Mouse (Mus musculus) c-Kit-positive CD71-negative TER-119-negative erythroid progenitor cells, embryonic 14.5 days (primary cell): ENCODE measurements at regions not wholly inside any gene's neighbourhood (a gene's known extent, or its start where the extent isn't known, plus 50 kb on each side); places are given as distances from the start of the nearest gene placed in this dataset.

ENCODE experiments used
- DNase-seq: peaks from one replicate; pipeline ENCODE4 v3.0.0-alpha.2; 2013; ENCODE audit warnings: low read depth

DNA sequence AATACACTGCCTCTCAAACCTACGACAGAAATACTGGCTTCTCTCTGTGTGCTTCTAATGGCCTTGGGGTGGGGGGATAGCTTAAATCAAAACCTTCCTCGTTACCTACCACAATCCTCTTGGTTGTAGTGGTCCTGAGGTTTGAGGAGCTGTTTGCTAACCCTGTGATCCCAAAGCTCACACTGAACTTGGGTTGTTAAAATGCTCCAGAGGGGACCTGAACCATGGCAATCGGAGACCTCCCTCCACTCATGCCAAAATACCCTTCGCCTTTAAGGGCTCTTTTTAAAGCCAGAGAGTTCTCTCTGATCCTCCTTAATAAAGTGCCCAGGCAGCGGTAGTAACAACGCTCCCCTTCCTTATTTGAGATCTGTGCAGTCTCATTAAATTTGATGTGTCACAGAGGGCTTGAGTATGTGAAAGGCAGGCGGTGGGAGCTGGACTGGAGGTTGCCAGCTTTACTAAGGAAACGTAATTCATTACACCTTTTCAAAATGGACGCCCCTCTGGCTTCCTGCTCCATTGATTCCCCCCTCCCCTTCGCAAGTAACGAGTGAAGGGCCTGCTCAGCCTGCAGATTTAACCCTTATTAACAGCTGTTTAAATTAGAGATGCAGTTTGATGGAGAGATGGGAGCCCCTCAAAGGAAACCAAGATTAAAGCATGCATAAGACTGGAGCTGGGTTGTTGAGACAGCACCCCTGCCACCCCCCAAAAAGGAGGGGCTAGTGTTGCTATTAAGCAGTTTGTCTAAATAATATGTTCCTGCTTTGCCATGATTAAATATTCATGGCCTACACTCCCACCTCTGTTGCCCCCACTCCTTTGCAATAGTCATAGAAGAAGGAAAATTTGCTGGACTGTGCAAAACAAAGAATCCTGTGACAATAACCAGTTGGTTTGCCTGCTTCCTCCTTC lies 289.4 kb downstream of the Sorl1 start:
- DNase-seq, result no peak

DNA sequence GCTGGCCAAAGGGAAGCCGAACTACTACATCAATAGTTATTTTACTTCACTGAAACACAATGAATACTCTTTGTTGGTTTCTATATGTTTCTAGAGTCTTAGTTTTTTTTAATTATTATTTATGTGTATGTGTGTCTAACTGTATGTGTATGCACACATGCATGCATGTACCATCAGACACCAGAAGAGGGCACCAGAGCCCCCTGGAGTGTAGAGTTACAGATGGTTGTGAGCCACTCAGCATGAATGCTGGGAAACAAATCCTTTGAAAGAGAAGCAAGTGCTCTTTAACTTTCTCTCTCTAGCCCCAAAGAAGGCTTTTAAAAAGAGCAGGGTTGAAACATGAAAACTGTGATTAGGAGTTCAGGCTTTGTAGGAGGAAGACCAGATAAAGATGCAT lies 290.7 kb downstream of the Sorl1 start:
- no peak for DNase-seq

- DNase-seq, result no peak
Measured at GRCm38 (mm10) chr9:41827356-41827755, 296.7 kb downstream of the Sorl1 start.

DNA sequence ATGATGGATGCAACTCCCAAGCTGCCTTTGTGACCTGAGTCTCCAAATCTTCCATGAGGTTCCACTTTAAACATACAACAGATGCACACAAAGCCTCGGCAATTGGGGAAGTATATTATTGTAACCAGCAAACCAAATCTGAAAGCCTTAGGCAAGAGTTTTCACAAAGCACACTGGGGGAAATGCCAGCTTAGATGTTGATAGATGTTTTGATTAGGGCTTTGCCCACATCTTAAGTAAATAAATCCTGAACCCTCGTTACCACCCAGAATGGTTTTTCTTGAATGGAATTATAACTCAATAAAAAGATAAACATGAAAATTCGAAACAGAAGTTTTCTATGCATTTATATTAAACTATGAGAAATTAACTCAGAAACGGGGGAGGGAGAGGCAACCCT lies 302.7 kb downstream of the Sorl1 start:
- no peak for DNase-seq

GRCm38 (mm10) chr9:41817740-41818461 lies 306.2 kb downstream of the Sorl1 start:
- DNase-seq, result no peak

DNA sequence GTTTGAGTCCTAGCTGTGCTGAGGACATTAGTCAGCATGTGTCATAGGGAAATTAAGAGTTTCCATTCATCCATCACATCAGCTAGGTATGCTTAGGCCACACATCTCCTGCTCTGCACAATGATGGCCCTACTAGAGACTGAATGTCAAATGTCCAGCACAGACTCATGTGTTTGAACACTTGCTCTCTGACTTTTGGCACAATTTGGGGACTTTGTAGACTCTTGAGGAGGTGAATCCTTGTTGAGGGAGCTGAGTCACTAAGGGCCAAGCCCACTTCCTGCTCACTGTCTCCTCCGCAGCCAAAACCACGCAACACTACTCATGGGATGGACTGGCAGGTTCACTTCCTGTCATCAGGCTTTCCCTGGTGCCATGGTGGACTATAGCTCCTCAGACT lies 308.2 kb downstream of the Sorl1 start:
- DNase-seq, result no peak

DNA sequence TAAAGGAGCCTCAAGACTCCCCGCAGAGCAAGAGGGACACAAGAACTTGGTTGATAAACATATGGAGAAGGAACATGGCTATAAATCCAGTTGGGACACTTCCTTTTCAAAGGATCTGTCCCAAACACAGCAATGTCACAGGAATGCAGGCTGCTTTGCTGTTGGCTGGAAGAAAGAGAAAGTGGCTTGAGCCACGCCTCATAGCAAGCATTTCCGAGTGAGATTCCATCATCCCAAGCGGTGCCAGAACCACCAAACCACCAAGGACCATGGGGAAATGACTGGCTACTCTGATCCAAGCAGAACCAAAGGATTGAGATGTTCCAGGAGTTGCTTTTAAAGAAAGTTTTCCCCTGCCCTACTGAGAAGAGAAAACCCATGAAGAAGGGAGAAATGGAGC lies 314.8 kb downstream of the Sorl1 start:
- DNase-seq, result no peak

GRCm38 (mm10) chr9:41808791-41809190 lies 315.3 kb downstream of the Sorl1 start:
- no peak for DNase-seq

DNA sequence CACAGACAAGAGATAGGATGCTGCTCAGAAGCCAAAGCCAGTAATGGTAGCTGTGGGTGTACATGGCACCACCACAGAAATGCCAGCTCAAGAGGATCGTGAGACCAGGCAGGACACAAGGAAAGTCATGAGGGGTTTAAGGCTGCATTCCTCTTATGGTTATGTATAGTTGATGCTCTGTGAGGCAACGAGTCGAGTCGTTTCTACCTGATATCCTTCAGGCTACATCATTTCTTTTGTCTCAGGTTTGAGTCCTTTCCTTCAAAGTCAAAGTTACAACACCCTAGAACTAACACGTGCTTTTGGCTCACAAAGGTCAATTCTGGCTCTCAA lies 317.8 kb downstream of the Sorl1 start:
- no peak for DNase-seq

DNA sequence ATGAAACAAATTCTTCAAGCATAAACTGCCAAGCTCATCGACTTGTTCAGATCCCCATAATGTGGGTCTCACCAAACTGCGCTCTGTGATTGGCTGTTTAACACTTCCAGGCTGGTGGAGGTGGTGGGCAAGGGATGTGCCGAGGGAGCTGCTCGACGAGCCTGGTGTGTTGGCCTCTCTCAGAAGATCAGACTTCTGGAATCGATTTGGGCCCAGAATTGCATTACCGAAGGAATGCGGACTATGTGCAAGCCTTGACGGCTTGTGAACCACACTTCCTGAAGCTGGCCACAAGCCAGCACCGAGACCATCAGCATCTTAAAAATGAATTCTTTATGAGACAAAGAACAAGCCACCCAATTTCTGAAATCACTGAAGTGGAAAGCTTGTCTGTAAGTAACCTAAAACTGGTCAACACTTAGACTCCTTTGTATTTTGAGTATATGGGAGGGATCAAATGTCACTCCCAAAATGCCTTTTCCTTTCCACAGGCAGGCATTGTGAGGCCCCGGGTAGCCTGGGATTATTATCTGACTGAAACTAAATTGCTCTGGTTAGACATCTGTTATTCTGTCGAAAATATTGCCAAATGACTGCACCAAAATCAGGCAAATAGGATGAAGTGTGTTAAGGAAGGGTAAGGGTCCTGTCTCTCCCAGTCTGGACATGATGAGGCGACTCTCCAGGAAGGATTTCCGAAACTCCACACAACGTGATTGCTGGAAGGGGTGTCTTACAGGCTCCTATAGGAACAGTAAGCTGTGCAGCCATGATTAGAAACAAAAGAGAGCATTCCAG lies 318.4 kb downstream of the Sorl1 start:
- no peak for DNase-seq

GRCm38 (mm10) chr9:41804711-41805331 lies 319.3 kb downstream of the Sorl1 start:
- no peak for DNase-seq

DNA sequence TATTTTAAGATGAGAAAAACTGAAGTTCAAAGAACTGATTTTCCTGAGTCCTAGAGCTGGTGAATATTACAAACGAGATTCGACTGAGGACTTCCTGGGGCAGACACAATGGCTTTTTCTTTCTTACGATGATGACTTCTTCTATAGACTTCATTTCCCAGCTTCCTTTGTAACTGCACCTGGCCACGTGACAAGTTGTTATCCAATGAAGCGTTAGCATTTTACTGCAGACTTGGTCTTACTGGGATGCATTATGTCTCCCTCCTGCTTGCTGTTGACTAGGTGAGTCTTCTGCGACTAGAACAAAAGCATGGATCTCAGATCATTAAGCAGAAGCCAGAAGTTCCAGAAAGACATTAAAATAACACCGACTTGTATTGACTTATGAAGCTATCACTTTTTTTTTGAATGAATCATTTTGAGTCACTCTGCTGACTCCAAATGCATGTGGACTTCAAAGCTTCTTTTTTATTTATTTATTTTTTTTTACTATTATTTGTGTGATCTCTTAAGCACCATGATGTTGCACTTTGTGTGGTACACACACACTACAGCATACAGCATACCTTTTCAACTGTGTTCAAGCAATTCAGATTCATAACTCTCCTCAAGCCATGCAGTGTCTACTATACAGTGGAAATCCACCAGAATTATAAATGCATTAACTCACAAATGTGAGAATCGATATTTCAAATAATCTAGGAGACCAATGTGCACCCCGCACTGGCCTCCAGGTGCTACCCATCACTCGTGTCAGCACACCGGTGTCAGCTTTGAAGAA lies 320.2 kb downstream of the Sorl1 start:
- DNase-seq, result no peak

DNA sequence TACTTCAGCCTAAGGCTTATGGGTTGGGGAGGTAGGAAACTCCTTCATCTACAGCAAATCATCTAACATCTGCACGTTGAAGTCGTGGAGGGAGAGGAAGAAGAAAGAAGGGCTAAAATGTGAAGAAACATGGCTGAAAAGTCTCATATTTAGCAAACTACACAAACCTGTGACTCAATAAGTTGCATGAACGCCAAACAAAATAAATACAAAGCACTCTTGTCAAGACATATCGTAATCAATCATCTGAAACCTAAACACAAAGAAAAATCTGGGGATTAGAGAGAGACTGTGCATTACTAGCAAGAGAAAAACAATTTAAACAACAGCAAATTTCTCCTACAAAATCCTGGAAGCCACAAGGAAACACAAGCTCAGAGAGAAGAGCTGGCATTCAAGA lies 322.7 kb downstream of the Sorl1 start:
- no peak for DNase-seq

DNA sequence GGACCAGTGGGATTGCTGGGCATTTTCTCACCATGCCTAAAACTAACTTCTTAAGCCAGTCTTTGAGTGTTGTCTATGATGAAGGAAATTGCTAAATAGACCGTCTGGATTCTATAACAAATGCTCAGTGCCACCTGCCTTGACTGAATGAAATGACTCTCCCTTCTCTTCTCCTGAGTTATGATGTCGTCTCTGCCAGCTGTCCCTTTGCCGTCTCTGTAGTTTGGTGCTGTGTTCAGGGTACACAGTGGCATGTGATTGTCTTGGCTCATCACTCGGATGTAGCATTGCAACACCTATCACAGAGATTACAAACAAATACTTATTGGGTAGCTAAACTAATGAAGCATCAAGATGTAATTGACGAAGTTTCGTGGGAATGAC lies 331.3 kb downstream of the Sorl1 start:
- no peak for DNase-seq

DNA sequence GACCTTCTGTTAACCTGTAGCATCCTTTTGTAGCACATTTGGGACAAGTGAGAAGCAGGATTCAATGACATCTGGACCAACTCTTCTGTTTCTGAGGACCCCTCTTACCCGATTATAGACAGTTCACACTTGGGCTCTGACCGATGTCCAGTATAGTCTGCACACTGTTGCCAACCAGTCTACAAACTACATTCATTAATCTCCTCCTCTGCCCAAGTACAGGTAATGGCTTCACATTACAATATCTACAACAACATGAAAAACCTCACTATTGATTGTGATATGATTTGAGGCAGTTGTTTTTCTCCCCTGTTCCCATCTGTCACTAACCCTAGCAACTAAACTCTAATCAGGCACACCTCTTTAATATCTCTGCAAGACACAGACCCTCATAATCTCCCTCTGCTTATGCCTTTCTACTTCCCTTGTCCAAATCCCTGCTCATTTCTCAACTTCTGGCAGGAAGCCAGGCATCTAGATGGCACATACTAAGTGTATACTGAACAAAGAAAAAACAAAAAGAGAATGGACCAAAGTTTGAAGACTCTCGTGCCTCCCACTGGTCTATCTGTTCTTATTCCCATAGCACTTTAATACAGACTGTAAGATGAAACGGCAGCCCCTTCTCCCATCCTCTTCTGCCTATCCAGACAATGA lies 331.8 kb downstream of the Sorl1 start:
- DNase-seq, result no peak

- no peak for DNase-seq
Measured at GRCm38 (mm10) chr9:41791501-41792172, 332.5 kb downstream of the Sorl1 start.

GRCm38 (mm10) chr9:41785131-41785530 lies 339.0 kb downstream of the Sorl1 start:
- DNase-seq, result no peak

DNA sequence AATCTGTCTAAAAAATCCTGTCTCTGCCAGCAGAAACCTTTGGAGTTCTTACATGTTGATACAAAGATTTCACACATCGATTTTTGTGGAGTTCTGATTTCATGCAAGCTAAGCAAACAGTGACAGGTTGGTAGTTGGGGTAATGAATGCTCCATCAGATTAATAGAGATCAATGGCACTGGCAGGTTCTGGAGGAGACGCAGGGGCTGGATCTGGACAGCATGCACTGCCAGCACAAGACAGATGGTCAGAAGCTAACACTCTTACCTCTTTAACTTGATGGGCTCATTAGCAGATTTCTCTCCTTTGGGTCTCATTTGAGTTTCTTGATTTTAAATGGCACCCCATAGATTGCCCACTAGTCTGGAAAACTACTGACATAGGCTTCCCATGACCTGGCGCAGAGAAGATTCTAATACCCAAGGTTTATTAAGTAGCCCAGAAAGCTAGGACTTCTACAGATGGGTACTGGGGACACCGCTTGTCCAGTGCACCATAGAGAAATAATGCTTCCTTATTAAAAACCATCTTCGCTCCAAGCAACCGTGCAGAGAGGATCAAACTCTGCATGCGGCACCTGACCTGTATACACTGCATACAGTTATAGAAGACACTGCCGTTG lies 351.7 kb downstream of the Sorl1 start:
- DNase-seq, result no peak

DNA sequence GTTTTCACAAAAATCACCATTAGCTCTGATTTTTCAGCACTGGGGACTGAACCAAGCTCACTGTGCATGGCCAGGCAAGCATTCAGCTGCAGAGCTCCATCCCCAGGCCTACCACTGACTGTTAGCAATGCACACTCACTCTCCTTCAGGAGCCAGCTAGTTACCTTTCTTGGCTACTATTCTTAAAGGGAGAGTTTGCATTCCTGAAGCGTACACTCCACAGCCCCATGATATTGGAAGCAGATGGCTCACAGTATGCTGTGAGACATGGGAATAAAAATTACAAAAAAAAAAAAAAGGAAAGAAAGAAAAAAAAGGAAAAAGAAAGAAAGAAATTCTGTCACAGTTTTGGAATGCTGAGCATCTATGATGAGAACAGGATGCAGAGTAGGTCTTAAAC lies 352.8 kb downstream of the Sorl1 start:
- no peak for DNase-seq

DNA sequence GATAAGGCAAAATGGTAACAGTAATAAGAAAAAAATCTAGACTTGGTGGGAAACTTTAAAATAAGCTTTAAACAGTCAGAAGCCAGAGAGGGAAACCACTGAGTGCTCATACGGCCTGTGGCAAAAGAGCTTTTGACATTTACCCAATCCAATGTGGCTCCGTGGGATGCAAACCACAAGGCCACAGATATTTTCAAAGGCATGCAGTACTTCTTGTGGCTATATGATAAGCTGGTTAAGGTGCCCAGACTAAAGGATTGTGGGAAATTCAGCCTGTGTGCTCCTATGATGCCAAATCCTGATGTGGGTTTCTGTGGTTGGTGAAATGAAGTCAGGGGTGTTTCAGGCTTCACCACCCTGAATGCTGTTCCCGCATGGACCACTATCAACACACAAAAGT lies 355.8 kb downstream of the Sorl1 start:
- no peak for DNase-seq
